Mouse (Mus musculus): ENCODE measurements around the gene Pou2f1. TPM values are rescaled to one million over a fixed set of nuclear protein-coding genes. Genes with fewer than 3 reads are reported as not detected.

Pou2f1 gene
- polyA plus RNA-seq, 1 experiment from 2014 or later: 35.0 TPM

DNA sequence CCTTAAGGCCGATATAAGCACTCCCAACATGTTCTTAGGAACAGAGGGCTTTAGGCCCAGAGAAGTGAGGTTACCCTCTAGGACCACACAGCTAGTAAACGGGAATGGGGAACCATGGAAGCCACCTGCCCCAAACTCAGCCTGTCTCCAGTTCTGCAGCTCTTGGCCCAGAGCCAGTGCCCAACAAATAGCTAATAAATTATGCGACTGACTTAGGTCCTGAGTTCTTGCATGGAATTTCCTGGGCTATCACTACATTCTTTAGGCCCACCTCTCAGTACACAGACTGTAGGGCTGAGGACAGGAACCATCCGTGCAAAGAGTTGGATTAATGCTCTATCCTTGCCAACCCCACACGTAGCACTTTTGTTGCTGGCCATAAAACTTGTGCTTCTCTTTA lies 150.3 kb downstream of the Pou2f1 start:
- ATAC-seq (replicated peaks; ENCODE audit: low FRiP score): no peak

DNA sequence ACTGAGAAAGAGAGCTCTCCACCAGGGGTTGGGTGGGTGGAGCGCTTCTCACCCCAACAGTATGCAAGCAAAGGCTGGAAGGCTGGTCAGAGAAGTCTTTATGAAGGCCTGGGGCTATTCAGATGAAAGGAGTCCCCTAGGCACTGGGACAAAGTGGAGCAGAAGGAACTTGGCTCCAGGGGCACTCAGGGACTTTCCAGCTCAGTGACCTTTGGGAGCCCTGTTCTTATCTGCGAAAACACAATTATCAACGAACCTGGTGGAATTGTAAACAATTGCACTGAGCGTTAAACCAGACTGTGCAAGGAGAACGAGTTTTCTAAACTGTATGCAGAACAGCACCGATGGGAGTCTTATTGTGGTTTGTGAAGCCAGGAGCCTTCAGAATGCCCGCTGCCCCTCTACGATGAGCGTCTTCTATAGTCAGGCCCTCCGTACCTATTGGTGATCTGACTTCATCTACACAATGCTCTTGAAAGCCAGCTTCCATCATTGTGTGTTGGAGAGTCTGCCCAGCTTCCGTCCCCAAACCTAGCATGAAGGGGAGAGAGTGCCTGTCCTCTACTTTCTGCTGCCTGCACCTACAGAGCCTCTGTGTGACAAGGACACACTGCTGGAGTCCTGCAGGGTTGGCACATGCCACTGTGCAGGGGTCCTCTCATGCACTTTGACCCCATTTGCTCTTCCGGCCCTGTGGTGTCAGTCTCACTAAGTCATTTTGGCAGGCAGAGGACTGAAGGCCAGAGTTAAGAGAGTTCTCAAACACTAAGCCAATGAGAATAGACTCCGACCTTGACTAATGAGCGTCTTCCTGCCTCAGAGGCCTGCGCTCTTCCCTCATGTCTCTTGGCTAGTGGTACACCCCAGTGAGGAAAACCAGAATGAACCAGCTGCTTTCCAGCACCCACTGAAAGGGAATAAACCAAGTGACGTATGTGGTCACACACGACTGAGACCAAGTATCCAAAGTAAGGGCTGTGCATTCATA lies 152.7 kb downstream of the Pou2f1 start:
- no peak for ATAC-seq (replicated peaks; ENCODE audit: low FRiP score)
- Histone ChIP-seq H3K9ac (ENCODE audit: low read length) (no peak overlapping the region), H3K4me3 (ENCODE audit: low read depth, low read length) (no peak overlapping the region), H3K4me1 (replicated peaks; ENCODE audit: control insufficient read depth, insufficient read depth, low read length) (peaks cover 5% of the 10 kb centered on the region; the same call in 1 of the 2 replicates), H3K27ac (ENCODE audit: low read depth, low read length) (no peak overlapping the region), H3K9me3 (ENCODE audit: control insufficient read depth, low read length) (no peaks in the 10 kb centered on the region), H3K27me3 (ENCODE audit: control insufficient read depth, insufficient read depth, low read length) (peaks cover 19% of the 10 kb centered on the region), H3K4me2 (ENCODE audit: low read depth, low read length, severe bottlenecking) (no peak overlapping the region), H3K36me3 (ENCODE audit: control insufficient read depth, insufficient read depth, low read length) (no peaks in the 10 kb centered on the region)
- peak; percentile 39 for DNase-seq (ENCODE audit: low spot score)
- WGBS: 84% methylated on average over 17 of the region's 17 CpGs

More for the DNA sequence above, 150.3 kb downstream of the Pou2f1 start:
- Histone ChIP-seq H3K27me3 (ENCODE audit: control insufficient read depth, insufficient read depth, low read length) (peaks cover 8% of the 10 kb centered on the region; the same call in 1 of the 2 replicates), H3K9ac (ENCODE audit: low read length) (no peak overlapping the region), H3K4me3 (ENCODE audit: low read depth, low read length) (no peak overlapping the region), H3K9me3 (ENCODE audit: control insufficient read depth, low read length) (no peaks in the 10 kb centered on the region), H3K36me3 (ENCODE audit: control insufficient read depth, insufficient read depth, low read length) (no peaks in the 10 kb centered on the region), H3K27ac (ENCODE audit: low read depth, low read length) (no peak overlapping the region), H3K4me2 (ENCODE audit: low read depth, low read length, severe bottlenecking) (no peak overlapping the region), H3K4me1 (replicated peaks; ENCODE audit: control insufficient read depth, insufficient read depth, low read length) (no peaks in the 10 kb centered on the region; the same call in 1 of the 2 replicates)
- peak; percentile 38 for DNase-seq (ENCODE audit: low spot score)
- WGBS: 78% methylated on average over 5 of the region's 5 CpGs

DNA sequence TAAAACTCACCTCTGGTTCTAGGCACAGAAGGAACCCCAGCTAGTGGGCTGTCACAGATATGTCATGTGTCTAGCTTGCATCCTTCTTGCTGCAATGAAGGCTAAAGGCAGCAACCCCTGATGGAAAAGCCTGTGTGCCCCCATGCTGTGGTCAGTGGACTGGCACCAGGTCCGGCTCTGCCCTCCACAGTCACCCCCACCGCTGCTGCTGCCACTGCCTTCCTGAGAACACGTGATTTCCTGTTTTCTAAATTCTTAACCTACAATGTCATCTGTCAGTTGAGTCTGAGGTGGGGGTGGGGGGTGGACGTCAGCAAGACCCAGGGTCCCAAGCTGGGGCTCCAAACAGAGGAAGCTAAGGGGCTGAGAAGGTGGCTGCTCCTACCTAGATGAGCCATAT lies 153.6 kb downstream of the Pou2f1 start:
- H3K4me2 ChIP-seq (ENCODE audit: low read depth, low read length, severe bottlenecking): no peak overlapping the region
- H3K27me3 ChIP-seq (ENCODE audit: control insufficient read depth, insufficient read depth, low read length): peaks cover 25% of the 10 kb centered on the region
- ATAC-seq (replicated peaks; ENCODE audit: low FRiP score): no peak
- H3K4me1 ChIP-seq (replicated peaks; ENCODE audit: control insufficient read depth, insufficient read depth, low read length): peaks cover 13% of the 10 kb centered on the region; the same call in 1 of the 2 replicates
- 82% methylated on average over 4 of the region's 4 CpGs for WGBS
- no peaks in the 10 kb centered on the region for H3K36me3 ChIP-seq (ENCODE audit: control insufficient read depth, insufficient read depth, low read length)
- H3K9ac ChIP-seq (ENCODE audit: low read length): no peak overlapping the region
- peak; percentile 39 for DNase-seq (ENCODE audit: low spot score)
- H3K4me3 ChIP-seq (ENCODE audit: low read depth, low read length): no peak overlapping the region
- H3K9me3 ChIP-seq (ENCODE audit: control insufficient read depth, low read length): no peaks in the 10 kb centered on the region
- no peak overlapping the region for H3K27ac ChIP-seq (ENCODE audit: low read depth, low read length)

DNA sequence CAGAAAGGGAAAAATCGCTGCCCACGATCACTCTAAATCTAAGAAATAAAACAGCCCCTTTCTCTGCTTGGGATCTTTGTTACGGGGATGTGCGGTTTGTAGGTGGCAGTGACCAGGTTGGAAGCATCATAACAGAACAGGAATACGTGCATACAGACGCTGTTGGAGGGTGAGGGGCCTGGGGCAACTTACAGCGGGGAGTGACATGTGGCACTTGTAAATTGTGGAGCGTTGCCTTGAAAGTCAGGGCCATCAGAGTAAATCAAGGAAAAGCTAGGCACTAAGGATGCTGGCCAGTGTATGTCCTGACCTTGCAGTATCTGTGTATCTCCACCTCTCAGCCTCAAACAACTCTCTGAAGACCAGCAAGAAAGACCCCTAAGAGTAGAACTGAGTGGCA lies 154.1 kb downstream of the Pou2f1 start:
- Histone ChIP-seq H3K36me3 (ENCODE audit: control insufficient read depth, insufficient read depth, low read length) (no peaks in the 10 kb centered on the region), H3K4me3 (ENCODE audit: low read depth, low read length) (no peak overlapping the region), H3K27ac (ENCODE audit: low read depth, low read length) (no peak overlapping the region), H3K27me3 (ENCODE audit: control insufficient read depth, insufficient read depth, low read length) (peaks cover 29% of the 10 kb centered on the region), H3K4me2 (ENCODE audit: low read depth, low read length, severe bottlenecking) (no peak overlapping the region), H3K9ac (ENCODE audit: low read length) (no peak overlapping the region), H3K9me3 (ENCODE audit: control insufficient read depth, low read length) (no peaks in the 10 kb centered on the region), H3K4me1 (replicated peaks; ENCODE audit: control insufficient read depth, insufficient read depth, low read length) (peaks cover 16% of the 10 kb centered on the region; the same call in 1 of the 2 replicates)
- 86% methylated on average over 8 of the region's 8 CpGs for WGBS
- DNase-seq (ENCODE audit: low spot score) (peak; percentile 13), ATAC-seq (replicated peaks; ENCODE audit: low FRiP score) (no peak)

DNA sequence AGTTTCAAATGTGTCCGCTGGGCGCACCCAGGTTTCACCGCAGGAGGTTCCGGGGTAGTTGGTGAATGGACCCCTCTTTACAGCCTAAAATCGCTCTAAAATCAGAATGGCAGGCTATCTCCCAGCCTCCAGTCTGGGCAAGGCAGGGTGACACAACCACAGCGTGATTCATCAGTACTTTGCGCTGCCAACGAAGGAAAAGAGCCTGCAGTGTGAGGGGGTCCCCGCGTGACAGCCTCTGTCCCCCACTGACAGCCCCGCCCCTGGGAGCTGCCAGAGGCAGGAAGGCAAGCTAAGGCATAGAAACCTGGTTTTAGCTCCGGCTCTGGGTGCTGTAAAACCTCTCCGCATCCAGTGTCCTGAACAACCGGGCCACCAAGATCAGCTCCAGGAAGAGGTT lies 157.1 kb downstream of the Pou2f1 start:
- peaks cover 47% of the 10 kb centered on the region for H3K27me3 ChIP-seq (ENCODE audit: control insufficient read depth, insufficient read depth, low read length)
- peak overlapping the region; percentile 37 for H3K4me3 ChIP-seq (ENCODE audit: low read depth, low read length)
- no peak overlapping the region for H3K27ac ChIP-seq (ENCODE audit: low read depth, low read length)
- no peaks in the 10 kb centered on the region for H3K36me3 ChIP-seq (ENCODE audit: control insufficient read depth, insufficient read depth, low read length)
- ATAC-seq (replicated peaks; ENCODE audit: low FRiP score) (no peak), DNase-seq (ENCODE audit: low spot score) (peak; percentile 64)
- peaks cover 28% of the 10 kb centered on the region; the same call in 1 of the 2 replicates for H3K4me1 ChIP-seq (replicated peaks; ENCODE audit: control insufficient read depth, insufficient read depth, low read length)
- peak overlapping the region; percentile 99 for H3K4me2 ChIP-seq (ENCODE audit: low read depth, low read length, severe bottlenecking)
- no peaks in the 10 kb centered on the region for H3K9me3 ChIP-seq (ENCODE audit: control insufficient read depth, low read length)
- 8% methylated on average over 14 of the region's 14 CpGs for WGBS
- peak overlapping the region; percentile 51; the same call in 1 of the 2 replicates for H3K9ac ChIP-seq (ENCODE audit: low read length)

DNA sequence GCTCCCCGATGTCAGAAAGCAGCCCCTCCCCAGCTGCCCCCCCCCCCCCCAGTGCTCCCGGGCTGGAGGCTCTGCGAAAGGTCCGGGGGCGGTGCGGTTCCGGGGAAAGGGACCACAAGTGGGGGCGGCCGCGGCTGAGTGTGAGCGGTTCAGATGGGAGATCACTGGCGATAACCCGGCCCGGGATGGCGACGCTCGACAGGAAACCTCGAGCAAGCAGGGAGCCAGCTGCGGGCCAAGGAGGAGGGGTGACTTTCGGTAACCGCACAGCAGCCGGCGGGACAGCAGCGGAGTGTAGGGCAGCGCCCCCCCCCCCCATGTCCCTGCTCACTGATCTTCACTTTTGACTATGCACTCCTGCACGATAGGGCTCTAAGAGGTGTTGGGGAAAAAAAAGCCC lies 157.5 kb downstream of the Pou2f1 start:
- peak; percentile 70 for DNase-seq (ENCODE audit: low spot score)
- Histone ChIP-seq H3K4me1 (replicated peaks; ENCODE audit: control insufficient read depth, insufficient read depth, low read length) (peaks cover 28% of the 10 kb centered on the region; the same call in 1 of the 2 replicates), H3K9ac (ENCODE audit: low read length) (peak overlapping the region; percentile 51), H3K36me3 (ENCODE audit: control insufficient read depth, insufficient read depth, low read length) (no peaks in the 10 kb centered on the region), H3K27me3 (ENCODE audit: control insufficient read depth, insufficient read depth, low read length) (peaks cover 51% of the 10 kb centered on the region), H3K4me3 (ENCODE audit: low read depth, low read length) (peak overlapping the region; percentile 37), H3K9me3 (ENCODE audit: control insufficient read depth, low read length) (no peaks in the 10 kb centered on the region), H3K27ac (ENCODE audit: low read depth, low read length) (no peak overlapping the region), H3K4me2 (ENCODE audit: low read depth, low read length, severe bottlenecking) (peak overlapping the region; percentile 99)
- peak; percentile 22 for ATAC-seq (replicated peaks; ENCODE audit: low FRiP score)
- under 1% methylated on average over 26 of the region's 26 CpGs for WGBS

DNA sequence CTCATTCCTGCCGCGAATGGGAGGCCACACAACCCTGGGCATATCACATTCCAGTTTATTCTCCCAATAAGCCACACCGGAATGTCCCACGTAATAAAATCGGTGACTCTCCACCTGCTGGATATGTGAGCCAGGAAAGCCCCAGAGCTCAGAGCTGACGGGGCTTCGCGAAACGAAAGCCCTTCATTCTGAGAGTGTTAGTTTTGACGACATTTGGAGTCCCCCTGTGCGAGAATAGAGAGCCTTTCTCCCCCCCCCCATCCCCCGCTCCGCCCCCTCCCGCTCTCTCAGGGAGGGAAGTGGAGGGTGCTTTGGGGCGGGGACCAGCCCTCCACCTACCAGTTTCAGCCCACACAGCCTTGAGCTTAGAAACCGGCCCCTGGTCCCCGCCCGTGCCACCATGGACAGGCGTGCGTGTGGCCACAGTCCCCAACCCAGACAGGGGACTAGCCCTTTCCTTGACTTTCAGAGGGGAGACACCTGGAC lies 158.0 kb downstream of the Pou2f1 start:
- ATAC-seq (replicated peaks; ENCODE audit: low FRiP score) (peak; percentile 65), DNase-seq (ENCODE audit: low spot score) (peak; percentile 66)
- Histone ChIP-seq H3K4me3 (ENCODE audit: low read depth, low read length) (peak overlapping the region; percentile 37), H3K9me3 (ENCODE audit: control insufficient read depth, low read length) (no peaks in the 10 kb centered on the region), H3K27ac (ENCODE audit: low read depth, low read length) (no peak overlapping the region), H3K36me3 (ENCODE audit: control insufficient read depth, insufficient read depth, low read length) (no peaks in the 10 kb centered on the region), H3K4me2 (ENCODE audit: low read depth, low read length, severe bottlenecking) (peak overlapping the region; percentile 99), H3K4me1 (replicated peaks; ENCODE audit: control insufficient read depth, insufficient read depth, low read length) (peaks cover 28% of the 10 kb centered on the region; the same call in 1 of the 2 replicates), H3K9ac (ENCODE audit: low read length) (peak overlapping the region; percentile 51), H3K27me3 (ENCODE audit: control insufficient read depth, insufficient read depth, low read length) (peaks cover 53% of the 10 kb centered on the region)
- 2% methylated on average over 17 of the region's 20 CpGs for WGBS

DNA sequence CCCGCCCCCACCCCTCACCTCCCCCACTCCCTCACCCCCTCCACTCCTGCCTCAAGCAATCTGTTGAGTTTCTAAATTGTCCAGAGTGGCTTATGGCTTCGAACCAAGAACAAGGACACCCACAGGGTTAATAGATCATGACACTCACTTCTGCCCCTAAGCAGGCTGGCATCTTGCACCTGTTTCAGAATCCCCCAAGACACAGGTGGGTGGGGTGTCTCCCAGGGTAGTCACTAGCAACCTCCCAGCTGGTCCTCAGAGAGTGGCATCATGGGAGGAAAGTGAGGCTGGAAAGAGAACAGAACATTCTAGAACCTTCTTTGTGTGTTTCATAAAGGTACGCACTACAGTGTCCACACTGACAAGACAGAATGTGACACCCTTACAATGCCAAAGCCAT lies 158.9 kb downstream of the Pou2f1 start:
- WGBS: 77% methylated on average over 3 of the region's 3 CpGs
- no peaks in the 10 kb centered on the region for H3K36me3 ChIP-seq (ENCODE audit: control insufficient read depth, insufficient read depth, low read length)
- peaks cover 59% of the 10 kb centered on the region for H3K27me3 ChIP-seq (ENCODE audit: control insufficient read depth, insufficient read depth, low read length)
- no peak overlapping the region for H3K9ac ChIP-seq (ENCODE audit: low read length)
- no peak for DNase-seq (ENCODE audit: low spot score)
- no peak overlapping the region for H3K4me3 ChIP-seq (ENCODE audit: low read depth, low read length)
- no peak overlapping the region for H3K4me2 ChIP-seq (ENCODE audit: low read depth, low read length, severe bottlenecking)
- H3K9me3 ChIP-seq (ENCODE audit: control insufficient read depth, low read length): no peaks in the 10 kb centered on the region
- no peak for ATAC-seq (replicated peaks; ENCODE audit: low FRiP score)
- H3K4me1 ChIP-seq (replicated peaks; ENCODE audit: control insufficient read depth, insufficient read depth, low read length): peaks cover 28% of the 10 kb centered on the region; the same call in 1 of the 2 replicates
- no peak overlapping the region for H3K27ac ChIP-seq (ENCODE audit: low read depth, low read length)

Measured in forebrain, embryonic 11.5 days (tissue).